Mouse (Mus musculus) lung, postnatal 14 days (tissue): ENCODE data around the gene Irf2bp2.

Experiments
- DNase-seq: peaks from one replicate; pipeline ENCODE4 v3.0.0; 2021

Irf2bp2 gene

DNA sequence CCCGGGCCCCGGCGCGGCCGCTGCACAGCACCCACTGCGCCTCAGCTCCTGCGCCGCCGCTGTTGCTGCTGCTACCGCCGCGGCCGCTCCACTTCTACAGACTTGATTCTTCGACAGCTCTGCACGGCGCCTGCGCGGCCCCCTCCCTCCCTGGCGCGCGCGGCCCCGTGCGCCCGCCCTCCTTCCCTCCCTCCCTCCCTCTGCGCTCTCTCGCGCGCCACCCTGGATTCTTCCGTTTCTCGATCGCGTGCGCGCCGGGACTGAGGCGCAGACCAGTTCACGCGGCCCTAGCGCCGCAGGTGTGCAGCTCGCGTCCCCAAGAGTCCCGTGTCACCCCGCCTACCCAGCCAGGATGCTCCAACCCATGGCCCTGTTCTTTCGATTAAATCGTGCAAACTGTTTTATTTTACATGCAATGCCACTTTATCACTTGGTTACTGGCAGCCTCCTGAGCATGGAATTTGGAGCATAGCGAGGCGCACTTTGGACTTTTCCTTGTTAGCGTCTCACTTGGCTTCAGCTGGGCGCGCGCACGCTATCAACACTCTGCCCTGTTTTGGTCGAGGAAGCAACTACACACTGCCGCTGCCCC lies at the start of gene Irf2bp2:
Gene Irf2bp2 (minus strand): TSS at position 98 of the 592 bp plus-strand sequence.
- DNase-seq = peak; percentile 90

DNA sequence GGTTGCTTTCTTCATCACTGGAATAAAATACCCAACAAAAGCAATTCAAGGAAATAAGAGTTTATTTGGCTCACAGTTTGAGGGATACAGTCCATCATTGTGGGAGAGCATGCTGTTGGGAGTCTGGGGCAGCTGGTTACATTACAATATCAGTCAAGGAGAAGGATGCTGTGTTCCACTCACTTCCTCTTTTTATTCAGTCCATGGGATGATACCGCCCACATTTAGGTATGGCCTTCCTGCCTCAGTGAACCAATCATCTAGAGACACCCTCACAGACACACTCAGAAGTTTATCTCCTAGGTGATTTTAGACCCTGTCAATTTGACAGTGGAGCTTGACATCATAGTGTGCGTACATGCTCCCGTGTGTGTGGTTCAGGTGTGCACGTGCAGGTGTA lies 48.9 kb upstream of the Irf2bp2 start:
- DNase-seq = no peak

DNA sequence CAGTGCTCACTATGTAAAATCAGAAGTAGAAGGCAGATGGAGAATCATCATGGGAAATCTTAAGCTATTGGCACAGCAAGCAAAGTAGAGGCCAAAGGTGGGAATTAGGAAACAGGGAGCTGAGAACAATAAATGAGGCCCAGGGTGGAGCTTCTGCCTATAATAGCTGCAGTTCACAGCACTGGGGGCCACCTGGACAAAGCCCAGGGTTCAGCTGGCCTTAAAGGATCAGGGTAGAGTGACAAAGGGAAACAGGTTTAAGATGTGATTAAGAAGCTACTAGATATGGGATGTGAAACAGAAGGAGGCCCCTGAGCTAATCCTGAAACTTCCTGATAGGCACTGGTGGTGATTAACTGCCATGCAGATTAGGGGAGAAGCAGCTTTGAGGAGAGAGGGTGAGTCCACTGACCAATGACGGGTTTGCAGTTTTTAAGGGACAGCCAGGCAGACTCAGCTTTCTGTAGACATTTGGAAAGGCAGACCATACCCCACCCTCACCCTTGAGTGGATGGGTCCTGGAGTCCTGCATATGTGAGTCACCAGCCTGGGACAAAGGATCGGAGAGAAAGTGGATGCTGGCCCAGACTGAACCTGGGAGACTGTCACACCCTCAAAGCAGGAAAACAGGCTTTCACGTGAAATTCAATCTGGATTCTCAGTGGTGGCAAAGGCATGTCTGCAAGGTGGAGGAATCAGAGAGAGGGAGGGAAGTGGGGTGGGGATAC lies 47.9 kb upstream of the Irf2bp2 start:
- no peak for DNase-seq

DNA sequence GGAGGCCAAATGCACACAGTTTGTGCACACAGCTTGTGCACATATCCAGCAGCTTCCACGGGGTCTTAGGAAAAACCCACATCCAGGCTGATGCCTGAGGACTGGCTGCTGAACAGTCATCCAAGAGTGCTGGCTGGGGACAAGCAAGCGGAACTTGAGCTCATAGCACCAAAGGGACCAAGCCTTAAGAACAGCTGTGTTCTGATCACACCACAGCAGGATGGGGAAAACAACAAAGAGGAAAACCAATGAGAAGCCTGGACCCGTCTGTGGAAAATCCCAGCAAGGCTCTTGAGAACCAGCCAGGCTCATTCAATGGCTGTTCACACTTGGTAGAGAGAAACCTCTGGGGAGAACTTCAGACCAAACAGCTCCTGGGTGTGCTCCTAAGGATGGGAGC lies 45.4 kb upstream of the Irf2bp2 start:
- DNase-seq = peak; percentile 44

DNA sequence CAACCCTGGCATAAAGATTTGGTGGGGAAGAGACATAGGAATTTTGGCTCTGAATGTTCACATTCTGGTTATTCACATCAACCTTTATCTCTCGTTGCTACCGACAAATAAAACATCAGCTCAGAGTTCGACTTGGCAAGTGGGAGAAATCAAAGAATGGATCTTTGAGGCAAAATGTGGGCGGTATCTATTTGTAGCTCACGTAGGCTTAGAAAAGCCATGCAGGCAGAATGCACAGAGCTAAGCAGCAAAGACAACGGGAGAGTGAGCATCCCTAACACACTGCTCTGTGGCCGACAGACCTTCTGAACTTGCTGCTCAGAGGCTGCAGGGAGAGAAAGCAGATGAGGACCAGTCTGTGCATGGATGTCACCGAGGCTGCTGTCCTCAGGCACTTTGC lies 44.2 kb upstream of the Irf2bp2 start:
- no peak for DNase-seq

DNA sequence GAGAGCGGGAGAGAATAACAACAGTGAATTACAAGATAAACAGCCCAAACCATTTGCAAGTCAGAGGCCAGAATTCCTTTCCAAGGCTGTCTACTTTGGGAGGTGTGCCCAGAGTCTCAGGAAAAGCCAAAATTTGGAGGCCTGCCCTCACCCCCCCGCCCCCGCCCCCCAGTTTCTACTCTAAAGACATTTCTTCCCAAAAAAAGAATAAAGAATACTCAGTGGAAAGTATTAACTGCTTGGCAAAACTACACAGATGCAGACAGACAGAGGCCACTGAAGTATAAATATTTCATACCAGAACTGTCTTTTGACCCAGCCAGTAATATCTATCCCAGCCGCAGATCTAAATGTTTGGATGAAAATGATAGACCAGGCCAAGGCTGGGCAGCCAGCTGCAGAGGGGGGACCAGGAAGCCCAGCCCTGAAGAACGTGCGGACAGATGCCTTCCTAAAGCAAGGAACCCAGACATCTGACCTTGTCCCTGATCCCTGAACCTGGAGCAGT lies 40.8 kb upstream of the Irf2bp2 start:
- peak; percentile 44 for DNase-seq

GRCm38 (mm10) chr8:126628616-126629015 lies 34.8 kb upstream of the Irf2bp2 start:
- no peak for DNase-seq

GRCm38 (mm10) chr8:126626415-126626814 lies 32.6 kb upstream of the Irf2bp2 start:
- DNase-seq = no peak

- DNase-seq = no peak
These were observed 28.5 kb upstream of the Irf2bp2 start for GRCm38 (mm10) chr8:126622111-126622795.

DNA sequence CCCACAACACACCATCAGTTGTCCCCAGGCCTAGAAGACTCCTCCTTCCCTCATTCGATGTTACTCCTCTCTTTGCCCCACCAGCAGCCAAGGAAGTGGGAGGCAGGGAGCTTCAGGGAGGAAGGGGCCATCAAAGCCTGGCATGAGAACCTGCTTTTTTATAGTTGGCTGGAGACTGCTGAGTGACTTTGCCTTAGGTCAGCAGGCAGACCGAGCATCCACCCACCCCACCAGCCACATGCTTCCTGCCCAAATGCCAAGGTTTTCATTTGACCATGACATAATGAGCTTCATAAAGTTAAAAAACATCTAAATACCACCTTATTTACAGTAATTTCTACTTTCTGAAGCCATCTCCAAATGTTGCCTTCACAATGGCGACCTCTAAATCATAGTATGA lies 26.9 kb upstream of the Irf2bp2 start:
- DNase-seq = no peak

DNA sequence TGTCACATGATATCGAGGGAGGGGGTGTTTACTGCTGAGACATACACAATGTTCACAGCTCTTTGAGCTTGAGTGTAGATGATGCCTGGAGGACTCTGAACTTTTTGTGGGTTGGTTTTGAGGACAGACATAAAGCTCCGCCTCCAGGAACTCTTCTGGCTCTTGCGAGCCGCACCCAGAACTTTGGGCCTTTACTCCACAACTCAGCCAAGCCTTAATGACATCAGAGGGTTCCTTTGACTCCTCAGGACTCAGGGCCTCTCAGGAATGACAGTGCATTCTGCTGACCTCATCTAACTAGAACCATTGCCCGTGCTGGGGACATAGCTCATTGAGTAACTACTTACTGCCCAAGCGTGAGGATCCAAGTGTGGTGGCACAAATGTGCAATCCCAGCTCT lies 25.7 kb upstream of the Irf2bp2 start:
- no peak for DNase-seq

DNA sequence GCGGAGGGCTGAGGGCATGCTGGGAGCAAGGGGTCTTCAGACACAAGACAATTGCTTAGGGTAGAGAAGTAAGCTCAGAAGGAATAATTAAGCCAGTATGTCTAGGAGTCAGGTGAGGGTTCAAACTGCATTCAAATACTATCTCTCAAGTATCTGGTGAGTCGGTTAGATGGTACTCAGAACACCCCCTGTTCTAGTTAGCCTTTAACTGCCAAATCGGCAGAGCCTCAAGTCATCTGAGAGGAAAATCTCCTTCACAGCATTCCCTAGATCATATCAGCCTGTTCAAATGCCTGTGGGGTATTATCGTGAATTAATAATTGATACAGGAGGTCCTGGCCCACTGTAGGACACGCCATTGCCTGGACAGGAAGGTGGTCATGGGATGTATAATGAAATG lies 23.9 kb upstream of the Irf2bp2 start:
- no peak for DNase-seq

GRCm38 (mm10) chr8:126616736-126617135 lies 22.9 kb upstream of the Irf2bp2 start:
- no peak for DNase-seq

DNA sequence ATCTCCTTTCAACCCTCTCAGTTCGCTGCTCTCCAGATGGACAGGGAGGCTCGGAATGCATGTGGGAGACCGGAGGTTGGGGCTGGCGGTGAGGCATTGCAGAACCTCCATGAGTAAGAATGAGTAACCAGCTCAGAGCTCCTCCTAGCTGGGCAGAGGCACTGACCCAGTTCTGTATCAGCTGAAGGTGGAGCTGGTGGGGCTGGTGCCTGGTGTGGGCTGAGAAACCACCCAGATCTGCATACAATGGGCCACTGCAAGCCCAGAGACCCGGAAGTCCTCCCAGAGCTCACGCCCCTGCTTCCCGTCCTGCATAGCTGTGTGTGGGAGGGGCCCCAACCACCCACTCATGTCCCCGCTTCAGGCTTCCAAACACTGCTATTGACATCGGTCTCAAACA lies 22.0 kb upstream of the Irf2bp2 start:
- DNase-seq = peak; percentile 60

DNA sequence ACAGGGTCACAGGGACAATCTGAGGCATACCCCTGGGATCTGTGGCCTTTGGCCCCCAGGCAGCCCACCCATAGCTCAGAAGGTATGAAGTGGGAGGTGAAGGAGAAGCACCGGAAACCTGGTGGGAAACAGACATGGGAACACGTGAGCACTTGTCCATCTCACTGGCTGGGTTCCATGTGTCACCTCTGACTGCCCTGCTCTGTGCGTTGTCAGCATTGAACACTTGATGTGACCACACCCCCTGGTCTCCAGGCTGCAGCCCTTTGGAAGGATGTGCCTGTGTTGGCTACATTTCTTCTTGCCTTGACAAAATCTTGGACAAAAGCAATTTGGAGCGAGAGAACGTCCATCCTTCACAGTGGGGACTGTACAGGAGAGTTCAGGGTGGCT lies 20.9 kb upstream of the Irf2bp2 start:
- DNase-seq = no peak

- DNase-seq = peak; percentile 44
These were observed 20.4 kb upstream of the Irf2bp2 start for GRCm38 (mm10) chr8:126614062-126614739.

- no peak for DNase-seq
These were observed 19.4 kb upstream of the Irf2bp2 start for GRCm38 (mm10) chr8:126613143-126613542.

DNA sequence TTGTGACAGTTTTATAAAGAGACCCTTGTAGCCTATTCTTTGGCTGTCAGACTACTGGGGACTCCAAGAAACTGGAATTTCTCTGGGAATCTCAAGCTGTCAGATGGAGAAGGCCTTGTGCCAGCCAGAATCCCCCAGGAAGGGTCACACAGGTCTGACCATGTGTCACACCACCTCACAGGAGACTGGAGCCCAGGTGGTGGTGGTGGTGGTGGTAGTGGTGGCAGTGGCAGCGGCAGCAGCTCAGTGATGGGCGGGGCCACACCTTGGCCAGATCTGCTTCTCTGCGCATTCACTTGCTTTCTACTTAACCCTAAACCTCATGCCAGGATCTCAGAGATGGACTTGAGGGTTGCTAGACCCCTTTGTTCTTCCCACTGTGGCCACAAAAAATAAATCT lies 19.0 kb upstream of the Irf2bp2 start:
- DNase-seq = no peak

GRCm38 (mm10) chr8:126610713-126611112 lies 16.9 kb upstream of the Irf2bp2 start:
- no peak for DNase-seq

- DNase-seq = no peak
These were observed 15.9 kb upstream of the Irf2bp2 start for GRCm38 (mm10) chr8:126609556-126610263.

- peak; percentile 73 for DNase-seq
These were observed 9.6 kb upstream of the Irf2bp2 start for GRCm38 (mm10) chr8:126603241-126603947.

- no peak for DNase-seq
These were observed 8.9 kb upstream of the Irf2bp2 start for GRCm38 (mm10) chr8:126602641-126603040.
